Mouse (Mus musculus) thymus, adult 2 months (tissue): ENCODE measurements around the gene Plxnd1.

Experiments used
- CTCF ChIP-seq: fragments of 200-500 bp; IDR thresholded peaks from 2 replicates; pipeline ENCODE4 v1.5.1; 2012; ENCODE audit warnings: mild to moderate bottlenecking, control low read depth, low read length, moderate library complexity, borderline replicate concordance; ENCODE audit not compliant: control insufficient read depth, poor library complexity, insufficient read depth; ENCODE audit errors: extremely low read depth
- POLR2A ChIP-seq: fragments of 200-500 bp; IDR thresholded peaks from 2 replicates; pipeline ENCODE4 v1.6.1; 2012; ENCODE audit warnings: mild to moderate bottlenecking, low read length, control low read depth, moderate library complexity; ENCODE audit not compliant: control insufficient read depth, poor library complexity, insufficient read depth; ENCODE audit errors: extremely low read depth

DNA sequence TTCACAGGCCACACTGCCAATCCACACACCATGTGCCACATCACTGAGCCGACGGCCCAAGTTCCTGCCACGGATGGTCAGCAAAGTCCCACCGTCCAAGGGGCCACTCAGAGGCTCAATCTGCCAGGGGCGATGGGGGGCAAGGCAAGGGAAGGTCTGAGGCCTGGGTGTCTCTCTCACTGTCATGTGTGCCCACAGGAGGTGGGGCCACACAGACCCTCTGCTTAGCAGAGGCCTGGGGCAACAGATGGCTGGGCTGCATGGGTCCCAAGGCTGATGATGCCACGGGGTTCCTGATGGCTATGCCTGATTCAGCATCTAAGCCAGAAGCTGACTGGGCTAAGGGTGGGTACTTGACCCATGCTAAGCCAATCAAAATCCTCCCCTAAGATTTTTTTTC, 26.1 kb downstream of the Plxnd1 start:
- TF ChIP-seq CTCF (no peak), POLR2A (no peak)
